Mouse (Mus musculus): Measurements from ENCODE around the gene Myt1l. TPM values are rescaled to one million over a fixed set of nuclear protein-coding genes. Genes with fewer than 3 reads are reported as not detected.

Myt1l gene
- total RNA-seq, 2 experiments from 2014 or later = 1.4 TPM; not detected in 1

DNA sequence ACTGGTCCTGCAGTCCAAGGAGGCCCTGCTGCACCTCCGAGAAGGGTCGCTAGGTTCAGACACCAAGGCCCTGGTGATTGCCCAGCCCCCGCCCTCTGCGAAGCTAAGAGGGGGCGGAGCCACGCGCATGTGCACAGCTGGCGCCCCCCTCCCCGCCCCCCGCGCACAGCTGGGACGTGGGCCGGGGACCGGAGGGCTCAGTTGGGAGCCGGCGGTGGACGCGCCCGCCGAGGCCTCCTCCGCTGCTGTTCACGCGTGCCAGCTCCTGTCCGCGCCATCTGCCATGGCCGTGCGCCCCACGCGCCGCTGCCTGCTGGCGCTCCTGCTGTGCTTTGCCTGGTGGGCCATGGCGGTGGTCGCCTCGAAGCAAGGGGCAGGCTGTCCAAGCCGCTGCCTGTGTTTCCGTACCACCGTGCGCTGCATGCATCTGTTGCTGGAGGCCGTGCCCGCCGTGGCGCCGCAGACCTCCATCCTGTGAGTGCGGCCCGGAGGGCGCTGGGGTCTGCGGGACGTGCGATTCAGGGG, 409.7 kb downstream of the Myt1l start:
- no peak for ATAC-seq (replicated peaks; ENCODE audit: low FRiP score, poor library complexity, severe bottlenecking)

DNA sequence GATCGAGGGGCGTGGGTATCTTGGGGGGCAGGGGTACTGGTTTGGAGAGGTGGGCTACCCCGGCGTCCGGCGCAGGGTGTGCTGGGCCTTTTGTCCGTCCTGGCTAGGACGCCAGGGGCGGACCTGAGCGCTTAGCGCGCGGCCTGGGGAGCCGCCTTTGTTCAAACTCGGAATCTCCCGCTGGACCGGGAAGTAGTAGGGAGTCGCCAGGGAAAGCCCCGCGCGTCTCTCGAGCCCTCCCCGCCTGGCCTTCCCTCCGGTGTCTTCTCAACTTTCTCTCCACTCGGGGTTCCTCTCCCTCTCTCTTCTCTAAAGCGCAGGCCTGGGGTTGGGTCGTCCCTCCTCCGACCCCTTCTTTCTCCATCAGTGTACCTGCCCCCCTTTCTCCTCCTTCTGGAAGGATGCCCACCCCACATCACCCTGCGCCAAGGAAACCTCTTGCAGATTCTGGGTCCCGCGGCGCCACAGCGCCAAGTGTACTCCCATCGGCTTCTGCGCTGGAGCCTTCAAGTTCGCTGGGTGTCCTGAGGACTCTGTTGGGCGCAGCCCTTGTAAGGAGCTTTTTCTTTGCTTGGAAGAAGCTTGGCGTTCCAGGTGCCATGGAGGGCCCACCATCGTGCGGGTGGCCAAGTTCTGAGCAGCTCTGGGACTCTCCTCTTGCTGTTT, 410.3 kb downstream of the Myt1l start:
- ATAC-seq (replicated peaks; ENCODE audit: low FRiP score, poor library complexity, severe bottlenecking) = no peak

DNA sequence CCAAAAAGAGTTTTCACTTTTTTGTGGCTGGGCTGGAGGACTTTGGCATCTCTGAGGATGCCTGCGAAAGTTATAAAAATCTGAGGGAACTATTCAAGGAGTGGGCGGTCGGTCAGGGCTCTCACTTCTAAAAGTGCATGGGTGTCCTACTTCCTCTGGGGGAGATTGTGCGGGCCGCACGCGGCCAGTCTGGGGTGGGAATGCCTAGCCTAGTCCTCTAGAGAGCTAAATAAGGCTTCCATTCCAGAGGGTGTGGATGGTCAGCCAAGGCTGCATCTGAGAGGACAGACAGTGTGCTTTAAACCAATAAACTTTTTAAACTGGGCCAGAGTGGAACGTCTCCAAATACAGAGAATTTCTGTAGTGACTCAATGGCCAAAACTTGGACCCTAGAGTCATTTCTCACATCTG, 411.1 kb downstream of the Myt1l start:
- ATAC-seq (replicated peaks; ENCODE audit: low FRiP score, poor library complexity, severe bottlenecking) = no peak

DNA sequence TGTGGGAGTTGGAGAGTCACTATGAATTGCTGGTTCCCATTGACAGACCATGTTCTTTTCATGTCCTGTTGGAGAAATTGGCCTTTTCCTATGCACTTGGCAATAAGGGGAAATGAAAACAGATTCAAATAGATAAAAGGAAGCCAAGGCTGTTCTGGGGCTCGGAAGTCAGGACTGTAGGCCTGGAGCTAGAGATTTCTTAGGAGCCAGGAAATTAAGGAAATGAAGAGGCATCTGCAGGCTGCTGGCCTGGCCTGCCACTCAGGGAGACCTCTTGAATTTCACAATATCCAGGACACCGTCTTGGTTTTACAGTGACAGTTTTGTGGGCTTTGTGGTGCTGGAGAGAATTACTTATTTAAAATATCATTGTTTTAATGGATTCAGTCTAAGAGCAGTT, 414.3 kb downstream of the Myt1l start:
- ATAC-seq (replicated peaks; ENCODE audit: low FRiP score, poor library complexity, severe bottlenecking) = no peak

DNA sequence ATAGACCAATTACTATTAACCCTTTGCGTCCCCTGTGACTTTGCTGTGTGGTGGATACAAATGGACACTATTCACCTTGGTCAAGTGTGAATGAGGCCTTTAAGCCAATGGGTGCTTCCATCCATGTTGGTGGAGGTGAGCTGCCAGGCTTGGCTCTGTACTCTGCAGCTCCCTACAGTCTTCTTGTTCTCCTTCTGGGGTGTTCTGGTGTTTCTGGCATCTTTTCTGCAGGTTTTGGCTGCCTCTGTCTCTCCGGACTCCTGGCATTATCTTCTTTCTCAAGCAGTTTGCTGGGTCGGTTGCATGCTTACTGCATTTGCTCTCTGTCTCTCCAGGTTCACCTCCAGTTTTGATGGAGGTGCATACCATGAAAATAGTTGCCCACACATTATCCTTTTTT, 416.5 kb downstream of the Myt1l start:
- no peak for ATAC-seq (replicated peaks; ENCODE audit: low FRiP score, poor library complexity, severe bottlenecking)

DNA sequence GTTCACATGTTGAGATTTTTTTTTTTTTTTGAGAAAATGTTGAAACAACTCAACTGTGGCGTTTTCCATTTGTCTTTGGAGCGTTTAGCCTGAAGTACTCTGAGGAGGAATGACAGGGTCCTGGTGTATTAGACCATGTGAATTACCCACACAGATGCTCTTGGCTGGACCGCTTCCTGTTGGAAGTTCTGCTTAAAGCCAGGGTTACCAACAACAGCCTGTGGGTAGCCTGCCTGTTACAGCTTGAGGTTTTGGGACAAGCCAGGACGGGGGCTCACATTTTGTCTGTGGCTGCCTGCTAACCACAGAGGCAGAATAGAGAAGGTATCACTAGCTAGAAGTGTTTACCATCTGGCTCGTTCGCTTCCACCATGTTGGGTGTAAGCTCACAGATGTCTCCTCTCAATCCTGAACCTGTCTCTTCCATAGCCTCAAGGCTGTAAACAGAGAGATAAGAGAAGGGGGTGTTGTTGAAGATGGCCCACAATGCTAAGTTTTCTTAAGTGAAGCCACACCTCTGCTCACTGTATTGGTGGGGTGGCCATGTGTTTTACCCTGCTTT, 417.1 kb downstream of the Myt1l start:
- ATAC-seq (replicated peaks; ENCODE audit: low FRiP score, poor library complexity, severe bottlenecking) = no peak

DNA sequence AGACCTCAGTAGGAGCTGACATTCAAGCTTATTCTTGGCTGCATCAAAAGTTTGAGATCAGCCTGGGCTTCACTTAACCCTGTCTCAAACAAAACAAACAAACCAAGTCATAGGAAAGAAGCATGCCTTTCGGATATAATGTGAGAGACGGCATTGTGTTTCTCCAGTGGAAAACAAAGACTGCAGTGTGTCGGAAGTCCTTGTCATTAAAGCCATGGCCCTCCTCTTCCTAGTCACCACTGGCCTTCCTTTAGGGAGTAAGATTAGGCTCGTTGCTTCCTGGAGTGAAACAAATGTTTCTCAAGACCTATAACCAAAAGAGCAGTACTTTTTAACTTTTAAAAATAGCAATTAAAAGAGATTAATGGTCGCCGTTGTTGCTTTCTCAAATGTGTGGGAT, 422.9 kb downstream of the Myt1l start:
- ATAC-seq (replicated peaks; ENCODE audit: low FRiP score, poor library complexity, severe bottlenecking) = no peak

DNA sequence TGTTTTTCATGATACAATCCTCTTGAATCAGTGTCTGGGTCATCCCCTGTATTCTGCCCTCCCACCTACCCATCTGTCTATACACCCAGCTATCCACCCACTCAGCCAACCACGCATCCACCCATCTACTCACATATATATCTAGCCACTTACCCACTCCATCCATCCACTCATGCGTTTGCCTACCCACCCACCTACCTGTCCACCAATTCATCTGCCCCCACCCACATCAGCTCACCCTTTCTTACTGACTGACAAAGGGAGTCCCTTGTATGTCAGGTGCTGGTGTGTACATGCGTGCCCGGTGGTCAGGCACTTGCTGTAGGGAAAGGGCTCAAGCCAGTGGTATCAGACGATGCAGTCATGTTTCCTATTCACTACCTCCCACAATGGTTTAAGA, 423.3 kb downstream of the Myt1l start:
- ATAC-seq (replicated peaks; ENCODE audit: low FRiP score, poor library complexity, severe bottlenecking) = no peak

DNA sequence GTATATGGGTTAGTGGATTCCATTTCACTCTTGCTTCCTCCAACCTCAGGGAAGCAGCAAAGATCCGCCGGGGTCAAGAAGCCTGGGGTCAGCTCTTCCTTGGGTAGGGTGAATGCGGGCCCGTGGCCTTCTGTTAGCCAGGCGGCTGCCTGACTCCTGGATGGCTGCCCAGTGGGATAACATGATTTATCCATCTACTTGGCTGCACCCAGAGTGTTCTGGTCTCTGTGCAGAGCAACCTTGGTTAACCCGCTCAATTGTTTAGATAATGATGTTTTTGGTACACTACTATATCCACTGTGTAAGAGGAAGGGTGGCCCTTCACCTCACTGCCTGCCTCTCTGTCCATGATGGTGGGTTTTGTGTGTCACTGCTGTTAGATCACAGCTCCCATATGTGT, 423.9 kb downstream of the Myt1l start:
- no peak for ATAC-seq (replicated peaks; ENCODE audit: low FRiP score, poor library complexity, severe bottlenecking)

DNA sequence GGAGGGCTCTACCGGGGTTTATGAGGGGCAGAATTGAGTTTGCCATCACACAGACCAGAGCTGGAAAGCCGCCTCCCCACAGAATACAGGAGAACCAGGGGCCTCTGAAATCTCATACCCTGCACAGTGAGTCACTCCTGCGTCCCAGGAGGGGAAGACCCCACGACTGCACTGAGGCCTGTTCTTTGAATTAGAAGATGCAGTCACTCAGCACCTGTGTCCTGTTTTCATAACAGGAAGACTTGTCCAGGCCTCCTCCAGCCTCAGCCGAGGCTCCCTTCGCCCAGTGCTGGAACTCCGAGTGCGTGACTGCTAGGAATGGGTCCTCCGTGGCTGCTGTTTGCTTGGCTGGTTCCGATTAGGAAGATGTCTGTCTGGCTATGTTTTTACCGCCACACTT, 425.8 kb downstream of the Myt1l start:
- no peak for ATAC-seq (replicated peaks; ENCODE audit: low FRiP score, poor library complexity, severe bottlenecking)

DNA sequence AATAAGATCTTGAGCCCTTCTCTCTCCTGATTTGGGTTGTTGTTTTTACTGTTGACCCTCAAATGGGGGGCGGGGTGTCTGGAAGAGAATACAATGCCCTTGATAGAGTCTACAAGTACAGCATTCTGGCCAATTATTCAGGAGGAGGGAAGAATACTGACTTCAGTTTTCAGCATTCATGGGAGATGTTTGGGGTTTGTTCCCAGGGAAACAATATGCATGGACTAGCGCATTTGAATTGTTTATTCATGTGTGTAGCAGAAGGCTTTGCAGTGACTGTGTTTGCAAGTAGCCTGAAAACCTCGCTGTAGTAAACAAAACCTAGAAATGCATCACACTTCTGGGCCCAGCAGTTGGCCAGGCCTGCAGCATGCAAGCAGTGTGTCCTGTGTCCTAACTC, 426.3 kb downstream of the Myt1l start:
- ATAC-seq (replicated peaks; ENCODE audit: low FRiP score, poor library complexity, severe bottlenecking) = no peak

DNA sequence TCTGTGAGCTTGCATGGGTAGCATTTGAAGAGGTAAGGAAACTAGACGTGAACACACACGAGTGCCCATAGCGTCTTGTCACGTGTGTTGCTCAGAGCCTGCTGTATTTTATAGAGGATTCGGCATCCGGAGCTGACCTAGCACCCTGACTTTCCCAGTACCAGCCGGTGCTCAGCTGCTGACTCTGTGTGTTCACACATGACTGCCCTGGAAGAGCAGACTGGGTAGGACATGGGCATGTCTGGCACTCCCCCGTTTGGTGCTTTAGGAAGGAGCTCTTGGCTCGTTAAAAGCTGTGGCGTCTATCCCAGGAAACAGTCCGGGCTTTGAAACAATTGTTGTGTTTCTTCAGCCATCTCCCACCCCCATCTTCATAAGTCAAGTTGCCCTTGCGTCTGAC, 428.8 kb downstream of the Myt1l start:
- ATAC-seq (replicated peaks; ENCODE audit: low FRiP score, poor library complexity, severe bottlenecking) = no peak

DNA sequence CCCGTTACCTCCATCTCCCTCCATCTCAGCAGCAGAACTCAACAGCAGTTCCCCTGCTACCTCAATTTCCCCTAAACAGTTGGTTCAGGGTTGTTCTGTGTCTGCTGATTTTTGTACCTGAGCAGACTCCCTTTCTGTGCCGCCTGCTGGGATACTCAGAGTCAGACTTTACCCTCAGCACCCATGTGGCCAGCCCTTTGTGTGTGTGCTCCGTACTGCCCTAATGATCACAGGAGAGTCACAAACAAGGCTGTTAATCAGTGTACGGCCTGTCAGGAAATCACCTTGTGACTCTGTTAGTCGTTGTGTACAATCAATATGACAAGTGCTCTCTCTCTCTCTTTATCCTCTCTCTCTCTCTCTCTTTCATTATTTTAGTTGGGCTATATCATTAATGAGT, 430.5 kb downstream of the Myt1l start:
- no peak for ATAC-seq (replicated peaks; ENCODE audit: low FRiP score, poor library complexity, severe bottlenecking)

DNA sequence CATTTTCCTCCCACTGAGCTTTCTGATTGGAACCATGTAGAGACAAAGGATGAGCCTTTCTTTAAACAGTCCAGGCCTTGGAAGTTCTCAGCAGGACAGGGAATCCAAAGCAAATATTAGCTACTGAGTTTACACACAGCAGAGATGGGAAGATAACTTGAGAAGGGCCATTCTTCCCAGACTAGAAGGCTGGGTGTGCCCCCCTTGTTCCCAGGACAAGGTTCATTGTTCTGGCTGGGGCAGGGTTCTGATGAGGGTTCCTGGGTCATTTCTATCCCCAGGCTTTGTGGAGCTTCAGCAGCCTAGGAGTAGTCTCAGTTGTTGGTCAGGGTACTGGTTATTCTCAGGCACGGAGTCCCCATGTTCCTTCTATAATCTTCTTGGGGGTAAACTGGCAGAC, 432.9 kb downstream of the Myt1l start:
- no peak for ATAC-seq (replicated peaks; ENCODE audit: low FRiP score, poor library complexity, severe bottlenecking)

DNA sequence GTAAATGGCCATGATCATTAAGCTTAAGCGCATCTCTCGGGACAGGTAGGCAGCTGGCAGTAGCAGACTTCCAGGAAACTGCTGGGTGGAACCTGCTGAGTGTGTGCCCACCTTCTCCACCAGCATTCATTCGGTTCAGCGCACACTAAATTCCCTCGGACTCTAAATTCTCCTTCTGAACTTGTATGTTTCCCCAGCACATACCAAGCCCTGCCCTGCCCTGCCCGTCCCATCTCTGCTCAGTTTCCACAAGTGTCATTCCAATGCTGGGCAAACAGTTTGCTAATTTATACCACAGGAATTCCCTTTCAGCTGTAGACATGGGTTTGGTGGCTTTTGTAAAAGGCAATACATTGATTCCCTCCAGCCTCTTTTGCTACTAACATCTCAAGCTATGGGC, 436.8 kb downstream of the Myt1l start:
- ATAC-seq (replicated peaks; ENCODE audit: low FRiP score, poor library complexity, severe bottlenecking) = no peak

DNA sequence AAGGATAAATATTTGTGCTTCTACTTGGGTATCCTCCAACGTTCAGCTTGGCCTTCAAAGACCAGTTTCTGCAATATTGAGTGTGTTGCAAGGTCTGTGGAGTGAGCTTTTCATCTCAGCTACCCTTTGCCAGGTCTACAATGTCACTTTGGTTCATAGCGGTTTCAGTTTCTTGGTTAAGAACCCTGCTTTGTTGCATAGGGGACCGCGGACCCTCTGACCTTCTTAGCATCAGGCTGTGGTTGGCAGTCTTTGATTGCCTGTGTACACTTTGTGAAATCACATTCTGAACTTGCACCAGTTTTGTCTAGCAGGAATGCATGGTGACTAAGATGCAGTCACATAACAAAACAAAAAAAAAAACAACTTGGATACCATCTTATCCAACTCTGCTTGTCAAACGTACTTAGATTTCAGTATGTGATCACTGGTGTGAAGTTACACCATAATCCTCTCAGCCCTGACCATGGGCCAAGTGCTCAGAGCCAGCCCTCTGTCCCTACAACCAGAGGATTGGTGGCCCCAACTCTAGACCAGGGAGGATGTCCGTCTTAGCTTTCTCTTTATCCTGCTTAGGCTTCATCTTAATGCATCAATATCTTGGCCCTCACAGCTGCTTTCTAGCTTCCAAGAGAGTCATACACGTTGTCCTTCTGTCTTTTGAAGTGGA, 443.7 kb downstream of the Myt1l start:
- no peak for ATAC-seq (replicated peaks; ENCODE audit: low FRiP score, poor library complexity, severe bottlenecking)

DNA sequence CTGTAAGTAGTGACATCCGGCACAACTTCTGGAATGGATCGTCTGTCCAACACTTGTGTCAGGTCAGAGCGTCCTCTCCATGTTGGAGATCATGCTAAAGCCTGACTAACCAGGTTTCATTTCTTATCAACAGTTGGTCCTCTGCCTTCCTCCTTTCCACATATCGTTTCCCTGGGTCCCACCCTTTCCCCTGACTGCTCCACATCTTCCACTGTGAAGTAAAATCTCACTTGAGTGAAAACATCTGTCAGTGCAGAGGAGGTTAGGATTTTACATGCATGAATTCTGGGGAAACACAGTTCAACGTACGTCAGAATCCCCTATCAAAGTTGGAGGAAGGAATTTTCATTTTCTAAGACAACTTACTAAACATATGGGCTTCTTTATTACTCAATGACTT, 444.3 kb downstream of the Myt1l start:
- ATAC-seq (replicated peaks; ENCODE audit: low FRiP score, poor library complexity, severe bottlenecking) = no peak

Measured in erythroid progenitor cell, adult 5-6 weeks (primary cell).